Mouse (Mus musculus) heart, postnatal 0 days (tissue): ENCODE results near the gene Tgfbr1. TPM values are rescaled to one million over a fixed set of nuclear protein-coding genes. Genes with fewer than 3 reads are reported as not detected.

ENCODE experiments used
- ATAC-seq: fragments of 200-750 bp; cut with Nextera tagmentation; 2 replicates; pipeline ENCODE4 v1.8.0; 2017; ENCODE audit warnings: low read depth, moderate number of reproducible peaks, moderate library complexity; ENCODE audit not compliant: insufficient read depth
- DNase-seq: peaks from one replicate; pipeline ENCODE4 v3.0.0-alpha.2; 2016; ENCODE audit warnings: low spot score
- H3K27ac ChIP-seq: fragments of 300-500 bp; sonication (generic); 2 replicates; pipeline ENCODE4 v1.5.1; 2014; ENCODE audit warnings: low read depth, mild to moderate bottlenecking
- H3K27me3 ChIP-seq: fragments of 300-500 bp; sonication (generic); 2 replicates; pipeline ENCODE4 v1.6.1; 2014; ENCODE audit warnings: low read length, mixed read lengths; ENCODE audit not compliant: control insufficient read depth, insufficient read depth
- H3K36me3 ChIP-seq: fragments of 300-500 bp; sonication (generic); replicated peaks from 2 replicates; pipeline ENCODE4 v1.6.1; 2014; ENCODE audit warnings: low read length, mixed read lengths; ENCODE audit not compliant: control insufficient read depth, insufficient read depth
- H3K4me1 ChIP-seq: fragments of 300-500 bp; sonication (generic); 2 replicates; pipeline ENCODE4 v1.6.1; 2014; ENCODE audit warnings: antibody characterized with exemption; ENCODE audit not compliant: control insufficient read depth, insufficient read depth
- H3K4me2 ChIP-seq: fragments of 300-500 bp; sonication (generic); 2 replicates; pipeline ENCODE4 v1.6.1; 2014; ENCODE audit warnings: low read depth, mild to moderate bottlenecking, low read length, moderate library complexity
- H3K4me3 ChIP-seq: fragments of 300-500 bp; sonication (generic); 2 replicates; pipeline ENCODE4 v1.5.1; 2014; ENCODE audit warnings: low read depth, low read length
- H3K9ac ChIP-seq: fragments of 300-500 bp; sonication (generic); replicated peaks from 2 replicates; pipeline ENCODE4 v1.6.1; 2014; ENCODE audit warnings: low read depth, low read length, mixed read lengths
- H3K9me3 ChIP-seq: fragments of 300-500 bp; sonication (generic); replicated peaks from 2 replicates; pipeline ENCODE4 v1.6.1; 2016; ENCODE audit warnings: low read length; ENCODE audit not compliant: control insufficient read depth
- CTCF ChIP-seq: IDR thresholded peaks from 2 replicates; pipeline ENCODE4 v1.5.1; 2016; ENCODE audit warnings: antibody characterized with exemption, control low read depth, low read depth
- EP300 ChIP-seq: IDR thresholded peaks from 2 replicates; pipeline ENCODE4 v1.6.1; 2016; ENCODE audit warnings: antibody characterized with exemption, low read depth
- WGBS: fragments of 180-500 bp; shearing (Covaris S2); extraction: QIAGEN DNeasy Blood & Tissue Kit; methylation state at CpG from one replicate; pipeline ENCODE4 v1.1.7; 2014; 5-methylcytosine and 5-hydroxymethylcytosine counted together
- polyA plus RNA-seq: library from polyadenylated mRNA; unstranded; fragments of >200 nt; fragmentation: Nextera tagmentation; extraction: Ambion mirVana; gene quantifications from 2 replicates; pipeline ENCODE4 v1.2.1, GENCODE M21; 2015
- total RNA-seq: library from RNA; depleted of rRNA; stranded (reverse); fragments of >200 nt; gene quantifications from 2 replicates; pipeline ENCODE4 v1.2.3, GENCODE M21; 2014; ENCODE audit warnings: low replicate concordance; rRNA removed

Gene Tgfbr1
- total and polyA plus RNA-seq, 2 experiments from 2014 or later: 7.8 to 19.8 TPM

GRCm38 (mm10) chr4:47440951-47441350 is 87.9 kb downstream of the Tgfbr1 start:
- no peak overlapping the region for H3K27ac ChIP-seq
- H3K9ac ChIP-seq: no peak overlapping the region
- WGBS: 86% methylated on average over 11 of the region's 11 CpGs
- no peak for ATAC-seq
- H3K9me3 ChIP-seq: no peaks in the 10 kb centered on the region
- peaks cover 6% of the 10 kb centered on the region; the same call in 1 of the 2 replicates for H3K4me1 ChIP-seq
- no peaks in the 10 kb centered on the region for H3K36me3 ChIP-seq
- H3K4me2 ChIP-seq: no peak overlapping the region
- no peak for DNase-seq
- no peak for TF ChIP-seq EP300
- TF ChIP-seq CTCF: no peak
- no peaks in the 10 kb centered on the region for H3K27me3 ChIP-seq
- H3K4me3 ChIP-seq: no peak overlapping the region

GRCm38 (mm10) chr4:47448526-47448925 is 95.5 kb downstream of the Tgfbr1 start:
- no peak overlapping the region for H3K9ac ChIP-seq
- no peaks in the 10 kb centered on the region for H3K36me3 ChIP-seq
- no peak overlapping the region for H3K27ac ChIP-seq
- ATAC-seq (no peak), DNase-seq (no peak)
- 72% methylated on average over 3 of the region's 3 CpGs for WGBS
- no peaks in the 10 kb centered on the region for H3K27me3 ChIP-seq
- no peak overlapping the region for H3K4me2 ChIP-seq
- no peaks in the 10 kb centered on the region for H3K9me3 ChIP-seq
- H3K4me3 ChIP-seq: no peak overlapping the region
- TF ChIP-seq EP300 (no peak), CTCF (no peak)
- no peaks in the 10 kb centered on the region for H3K4me1 ChIP-seq

- Histone ChIP-seq H3K4me3 (no peak overlapping the region), H3K27me3 (no peaks in the 10 kb centered on the region), H3K4me1 (no peaks in the 10 kb centered on the region), H3K9me3 (no peaks in the 10 kb centered on the region), H3K9ac (no peak overlapping the region), H3K4me2 (no peak overlapping the region), H3K36me3 (no peaks in the 10 kb centered on the region), H3K27ac (no peak overlapping the region)
- TF ChIP-seq CTCF (no peak), EP300 (no peak)
- ATAC-seq: no peak
- no peak for DNase-seq
- 54% methylated on average over 5 of the region's 5 CpGs for WGBS
These were observed 96.1 kb downstream of the Tgfbr1 start for GRCm38 (mm10) chr4:47449116-47449515.

GRCm38 (mm10) chr4:47449586-47450522 is 96.8 kb downstream of the Tgfbr1 start:
- no peak for ATAC-seq
- H3K36me3 ChIP-seq: no peaks in the 10 kb centered on the region
- WGBS: 34% methylated on average over 18 of the region's 18 CpGs
- H3K4me1 ChIP-seq: no peaks in the 10 kb centered on the region
- H3K4me2 ChIP-seq: no peak overlapping the region
- TF ChIP-seq EP300 (no peak), CTCF (no peak)
- no peak overlapping the region for H3K27ac ChIP-seq
- no peak for DNase-seq
- no peaks in the 10 kb centered on the region for H3K27me3 ChIP-seq
- H3K9ac ChIP-seq: no peak overlapping the region
- no peaks in the 10 kb centered on the region for H3K9me3 ChIP-seq
- no peak overlapping the region for H3K4me3 ChIP-seq

Other genes starting within 250 kb of the Tgfbr1 start
- 37.6 and 40.7 TPM in 2 replicates for gene Col15a1, start 145.1 kb upstream of the Tgfbr1 start, total RNA-seq
- gene Col15a1, start 145.1 kb upstream of the Tgfbr1 start, polyA plus RNA-seq: 19.9 and 20.1 TPM in 2 replicates
- gene Alg2, start 121.1 kb downstream of the Tgfbr1 start, total RNA-seq: 12.4 and 16.7 TPM in 2 replicates
- gene Alg2, start 121.1 kb downstream of the Tgfbr1 start, polyA plus RNA-seq: 12.7 and 12.9 TPM in 2 replicates
- gene Sec61b, start 121.4 kb downstream of the Tgfbr1 start, total RNA-seq: 68.0 and 102 TPM in 2 replicates
- gene Sec61b, start 121.4 kb downstream of the Tgfbr1 start, polyA plus RNA-seq: 104 and 120 TPM in 2 replicates